Mouse (Mus musculus): Measurements from ENCODE around the gene Schip1.

The Schip1 gene

GRCm38 (mm10) chr3:68514717-68515116 lies 450.1 kb downstream of the Schip1 start:
- no peak for DNase-seq

GRCm38 (mm10) chr3:68516393-68517081 lies 451.9 kb downstream of the Schip1 start:
- DNase-seq = peak; percentile 2

DNA sequence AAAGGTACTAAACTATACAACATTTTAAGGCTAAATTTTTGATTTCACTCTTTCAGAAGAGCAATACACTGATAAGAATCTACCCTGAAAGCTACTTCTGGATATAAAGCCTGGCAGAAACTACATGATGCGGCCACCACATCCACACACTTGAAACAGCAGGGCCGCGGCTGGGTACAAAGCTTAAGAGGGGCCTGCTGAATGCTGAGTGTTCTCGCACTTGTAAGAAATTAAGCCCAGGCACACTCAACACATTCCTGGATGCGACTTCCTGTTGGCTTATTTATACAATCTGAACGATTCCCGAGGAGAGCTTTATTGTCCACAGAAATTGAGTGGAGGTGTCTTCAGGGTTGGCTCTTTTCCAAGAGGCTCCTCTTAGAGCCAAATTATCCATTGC lies 452.6 kb downstream of the Schip1 start:
- DNase-seq = peak; percentile 3

- DNase-seq = no peak
Measured at GRCm38 (mm10) chr3:68518041-68518440, 453.4 kb downstream of the Schip1 start.

- DNase-seq = peak; percentile 2
Measured at GRCm38 (mm10) chr3:68518586-68518985, 454.0 kb downstream of the Schip1 start.

- DNase-seq = no peak
Measured at GRCm38 (mm10) chr3:68525361-68525878, 460.8 kb downstream of the Schip1 start.

GRCm38 (mm10) chr3:68526416-68526815 lies 461.8 kb downstream of the Schip1 start:
- DNase-seq = no peak

DNA sequence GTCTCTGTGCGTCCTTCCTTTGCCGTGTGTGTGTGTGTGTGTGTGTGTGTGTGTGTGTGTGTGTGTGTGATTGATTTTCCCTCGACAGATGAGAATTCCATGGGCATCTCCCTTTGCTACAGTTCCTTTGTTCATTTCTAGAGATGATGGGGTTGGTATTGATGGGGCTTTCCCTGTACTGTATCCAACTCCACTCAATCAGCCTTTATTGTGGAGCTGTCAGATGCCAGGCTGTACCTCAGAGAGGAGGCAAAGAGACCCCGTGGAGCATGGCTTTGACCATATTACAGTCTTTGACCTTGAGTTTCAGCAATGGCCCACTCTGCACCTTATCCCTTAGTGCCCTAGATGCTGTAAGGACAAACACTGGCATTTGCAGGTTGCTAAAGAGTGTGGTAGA lies 462.6 kb downstream of the Schip1 start:
- no peak for DNase-seq

GRCm38 (mm10) chr3:68531908-68532307 lies 467.3 kb downstream of the Schip1 start:
- DNase-seq = no peak

DNA sequence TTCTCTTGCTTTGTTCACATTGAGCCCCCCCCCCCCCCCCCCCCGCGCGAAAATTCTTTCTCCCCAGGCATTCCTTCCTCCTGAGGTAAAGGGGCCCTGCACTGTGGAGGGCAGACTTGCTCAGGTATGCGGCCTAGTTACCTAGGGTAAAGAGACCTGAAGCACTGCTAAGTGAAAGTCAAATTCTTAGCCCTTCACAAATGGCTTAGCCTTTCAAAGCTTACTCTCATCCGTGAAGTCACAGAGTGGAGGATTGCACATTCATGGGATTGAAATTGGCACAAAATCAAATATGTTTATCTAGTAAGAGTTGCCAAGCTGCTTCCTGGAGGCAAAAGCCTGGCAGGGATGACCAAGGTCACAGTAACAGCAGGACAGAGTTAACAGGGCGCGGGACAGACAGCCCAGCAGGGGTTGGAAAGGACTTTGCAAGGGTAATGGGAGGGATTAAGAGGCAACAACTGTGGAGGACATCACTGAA lies 470.0 kb downstream of the Schip1 start:
- DNase-seq = peak; percentile 67

DNA sequence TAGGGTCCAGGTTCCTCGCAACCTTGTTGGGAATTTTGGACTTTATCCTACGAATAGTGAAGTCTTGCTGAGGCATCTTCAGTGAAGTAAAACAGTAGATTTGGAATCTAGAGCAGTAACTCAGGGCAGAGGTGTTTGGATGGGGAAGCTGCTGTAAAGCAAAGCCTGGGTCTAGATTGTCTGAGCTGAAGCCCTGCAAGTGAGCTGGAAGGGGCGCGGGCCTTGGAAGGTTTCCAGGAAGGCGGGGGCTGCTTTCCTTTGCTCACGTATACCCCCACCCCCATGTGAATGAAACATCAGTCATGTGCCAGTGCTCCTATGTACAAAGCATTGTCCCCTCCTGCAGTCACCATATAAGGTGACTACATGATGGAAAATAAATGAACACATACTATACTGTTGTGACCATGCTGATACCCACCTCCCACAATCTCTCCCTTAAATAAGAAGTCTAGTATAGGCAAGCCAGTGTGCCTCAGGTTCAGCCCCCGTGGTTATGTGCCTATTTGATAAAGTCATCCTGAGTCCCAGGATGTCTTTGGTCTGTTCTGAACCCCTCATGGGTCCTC lies 470.6 kb downstream of the Schip1 start:
- no peak for DNase-seq

- no peak for DNase-seq
Measured at GRCm38 (mm10) chr3:68536071-68536470, 471.5 kb downstream of the Schip1 start.

GRCm38 (mm10) chr3:68541688-68542087 lies 477.1 kb downstream of the Schip1 start:
- no peak for DNase-seq

DNA sequence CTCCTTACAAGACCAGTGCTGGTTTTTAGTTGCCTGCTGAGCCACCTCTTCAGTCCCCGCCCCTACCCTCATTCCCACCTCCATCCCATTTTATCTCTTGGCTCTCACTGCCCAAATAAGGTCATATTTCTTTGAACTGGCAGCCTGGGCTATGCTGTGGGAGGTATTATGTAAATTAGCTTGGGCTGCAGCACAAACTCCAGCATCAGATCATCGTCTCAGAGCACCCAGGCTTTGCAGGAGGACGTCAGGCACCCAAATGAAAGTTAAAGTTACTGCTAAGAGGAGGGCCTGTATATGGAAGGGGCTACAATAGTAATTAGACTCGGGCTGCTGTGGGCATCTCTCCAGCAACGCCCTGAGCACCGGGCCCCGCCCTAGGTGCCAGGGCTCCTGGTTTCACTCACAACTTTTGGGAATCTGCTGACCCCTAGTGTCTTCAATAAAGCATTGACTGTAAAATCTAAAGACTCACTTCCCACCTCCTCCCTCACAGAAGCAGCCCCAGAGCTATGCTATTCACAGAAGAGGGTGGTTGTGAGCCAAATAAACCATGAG lies 478.4 kb downstream of the Schip1 start:
- DNase-seq = peak; percentile 81

- DNase-seq = no peak
Measured at GRCm38 (mm10) chr3:68544811-68545210, 480.2 kb downstream of the Schip1 start.

GRCm38 (mm10) chr3:68545898-68546297 lies 481.3 kb downstream of the Schip1 start:
- DNase-seq = no peak

DNA sequence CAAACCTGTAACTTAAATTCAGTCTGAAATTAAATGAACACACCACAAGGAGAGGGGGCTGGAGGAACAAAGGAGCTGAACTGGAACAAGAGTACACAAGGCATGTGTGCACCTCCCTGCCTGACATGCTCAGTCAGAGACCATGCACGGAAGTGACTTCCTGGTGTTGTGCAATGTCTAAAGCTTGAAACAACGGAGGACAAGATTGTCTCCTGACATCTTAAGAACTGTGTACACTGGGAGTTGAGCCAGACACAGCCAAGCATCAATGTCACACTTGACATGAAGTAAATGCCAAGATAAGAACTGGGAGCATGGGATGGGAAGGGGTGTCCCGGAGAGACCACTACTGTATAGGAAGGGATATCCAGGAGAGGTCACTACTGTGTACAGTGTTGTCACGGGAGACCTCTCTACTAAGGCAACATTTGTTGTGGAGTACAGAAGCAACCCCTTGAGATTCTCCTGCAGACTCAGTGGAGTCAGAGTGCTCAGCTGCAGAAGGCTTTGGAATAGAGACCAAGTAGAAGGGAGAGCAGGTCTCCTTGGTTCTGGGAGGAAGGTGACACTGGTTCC lies 490.6 kb downstream of the Schip1 start:
- no peak for DNase-seq

- no peak for DNase-seq
Measured at GRCm38 (mm10) chr3:68556891-68557290, 492.3 kb downstream of the Schip1 start.

DNA sequence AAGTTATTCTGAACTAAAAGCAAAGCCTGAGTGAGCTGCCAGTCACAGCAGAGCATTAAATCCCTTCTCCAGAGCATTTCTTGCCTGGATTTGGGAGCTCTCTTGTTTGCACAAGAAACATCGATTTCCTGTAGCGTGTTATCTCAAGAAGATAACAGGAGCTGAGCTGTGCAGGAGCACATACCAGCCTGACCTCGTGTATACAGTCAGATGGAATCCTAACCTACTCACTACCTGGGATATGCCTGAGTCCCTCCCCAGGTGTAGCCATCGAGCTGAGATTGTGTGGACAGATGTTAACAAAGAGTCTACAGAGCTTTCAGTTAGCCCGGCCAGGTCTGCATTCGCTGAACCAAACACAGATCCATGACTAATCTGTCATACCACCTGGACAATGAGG lies 494.1 kb downstream of the Schip1 start:
- DNase-seq = no peak

DNA sequence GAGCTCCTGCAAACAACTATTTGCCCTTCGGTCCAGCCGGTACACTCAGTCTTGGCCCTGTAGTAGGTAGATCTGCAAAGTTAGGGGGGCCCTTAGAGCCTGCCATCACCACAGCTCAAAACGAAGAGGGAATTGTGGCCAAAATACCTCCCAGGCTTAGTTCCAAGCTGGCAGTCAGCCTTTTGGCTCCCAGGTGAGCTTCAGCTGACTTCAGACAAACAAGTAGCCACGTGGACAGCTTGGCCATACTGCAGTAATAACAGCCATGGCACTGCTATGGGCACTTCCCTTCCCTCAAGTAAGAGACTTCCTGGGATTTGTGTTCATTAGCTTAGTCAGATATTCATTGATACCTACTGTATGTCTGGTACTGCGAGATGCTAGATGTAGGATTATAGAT lies 495.5 kb downstream of the Schip1 start:
- peak; percentile 79 for DNase-seq

DNA sequence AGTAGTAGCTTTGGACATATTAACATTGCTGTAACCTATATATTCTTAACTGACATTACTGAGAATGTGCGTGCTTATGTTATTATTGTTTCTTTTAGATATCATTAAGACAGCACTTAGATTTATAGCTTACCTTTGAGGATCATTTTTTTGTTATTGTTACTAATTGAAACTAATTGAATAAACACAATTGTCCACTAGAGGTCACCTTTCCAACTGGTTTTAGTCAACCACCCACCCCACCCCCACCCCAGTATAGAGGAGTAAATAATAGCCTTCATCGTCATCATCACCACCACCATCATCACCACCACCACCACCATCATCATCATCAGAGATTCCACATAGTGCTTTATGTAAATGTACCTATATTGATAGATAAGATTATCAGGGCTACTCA lies 498.2 kb downstream of the Schip1 start:
- DNase-seq = no peak

GRCm38 (mm10) chr3:68563922-68564321 lies 499.3 kb downstream of the Schip1 start:
- DNase-seq = peak; percentile 61

- no peak for DNase-seq
Measured at GRCm38 (mm10) chr3:68564978-68565674, 500.5 kb downstream of the Schip1 start.

Data from kidney, adult 18-20 months (tissue).